Mouse (Mus musculus): ENCODE results near the gene Gpr37. TPM values are rescaled to one million over a fixed set of nuclear protein-coding genes. Genes with fewer than 3 reads are reported as not detected.

Gene Gpr37
- polyA plus RNA-seq, 1 experiment from 2014 or later, result 1.3 TPM

Other genes starting within 250 kb of the Gpr37 start
- gene Pot1a, start 118.5 kb upstream of the Gpr37 start, polyA plus RNA-seq (2014; fragmentation: Nextera tagmentation; extraction: Ambion mirVana), result 45.9 and 50.7 TPM in 2 replicates